Mouse (Mus musculus) myocyte (in vitro differentiated cells): ENCODE data around the gene Ttll5. TPM values are rescaled to one million over a fixed set of nuclear protein-coding genes. Genes with fewer than 3 reads are reported as not detected.

Experiments used
- H3K27me3 ChIP-seq: one replicate; pipeline ENCODE4 v1.6.1; 2011; ENCODE audit not compliant: control insufficient read depth, insufficient read depth, insufficient read length
- H3K36me3 ChIP-seq: one replicate; pipeline ENCODE4 v1.6.1; 2011; ENCODE audit not compliant: control insufficient read depth, insufficient read depth
- H3K4me2 ChIP-seq: one replicate; pipeline ENCODE4 v1.6.1; 2011; ENCODE audit warnings: low read depth, control low read depth
- H3K4me3 ChIP-seq: one replicate; pipeline ENCODE4 v1.5.1; 2011; ENCODE audit warnings: mild to moderate bottlenecking, control low read depth, moderate library complexity
- H3K79me2 ChIP-seq: one replicate; pipeline ENCODE4 v1.6.1; 2011; ENCODE audit not compliant: control insufficient read depth, insufficient read depth
- H3ac ChIP-seq: one replicate; pipeline ENCODE4 v1.6.1; 2011; ENCODE audit not compliant: control insufficient read depth, insufficient read length
- CEBPB ChIP-seq: IDR thresholded peaks from 2 replicates; pipeline ENCODE4 v1.6.1; 2011; ENCODE audit warnings: mild to moderate bottlenecking, moderate library complexity; ENCODE audit not compliant: poor library complexity, insufficient read depth, severe bottlenecking
- E2F4 ChIP-seq: IDR thresholded peaks from one replicate; pipeline ENCODE4 v1.6.1; 2011; ENCODE audit warnings: mild to moderate bottlenecking, control low read depth, moderate library complexity; ENCODE audit not compliant: insufficient read depth
- MAX ChIP-seq: IDR thresholded peaks from one replicate; pipeline ENCODE4 v1.6.1; 2011; ENCODE audit warnings: low read depth, mild to moderate bottlenecking, control low read depth
- MYOD1 ChIP-seq, 3 experiments: IDR thresholded peaks; one replicate each; pipeline ENCODE4 v1.6.1; 2011; ENCODE audit warnings: control low read depth in 2 of 3, low read depth in 2 of 3, mild to moderate bottlenecking in 2 of 3, moderate library complexity in 1 of 3; ENCODE audit not compliant: insufficient read length in 2 of 3, control insufficient read depth in 1 of 3
- MYOG ChIP-seq, 3 experiments: IDR thresholded peaks; one replicate each; pipeline ENCODE4 v1.6.1; 2011; ENCODE audit warnings: control low read depth in 2 of 3, low read depth in 2 of 3, mild to moderate bottlenecking in 2 of 3; ENCODE audit not compliant: insufficient read length in 2 of 3, control insufficient read depth in 1 of 3, insufficient read depth in 1 of 3
- POLR2A ChIP-seq: IDR thresholded peaks from one replicate; pipeline ENCODE4 v1.6.1; 2011; ENCODE audit warnings: low read depth, mild to moderate bottlenecking, control low read depth, moderate library complexity; ENCODE audit not compliant: insufficient read length
- POLR2AphosphoS2 ChIP-seq: IDR thresholded peaks from one replicate; pipeline ENCODE4 v1.6.1; 2011; ENCODE audit warnings: low read depth, control low read depth; ENCODE audit not compliant: insufficient read length
- REST ChIP-seq: IDR thresholded peaks from one replicate; pipeline ENCODE4 v1.6.1; 2011; ENCODE audit warnings: mild to moderate bottlenecking, control low read depth, moderate library complexity; ENCODE audit not compliant: insufficient read depth, insufficient read length
- SRF ChIP-seq: IDR thresholded peaks from one replicate; pipeline ENCODE4 v1.6.1; 2011; ENCODE audit warnings: low read depth; ENCODE audit not compliant: control insufficient read depth, insufficient read length
- TCF12 ChIP-seq: IDR thresholded peaks from one replicate; pipeline ENCODE4 v1.6.1; 2011; ENCODE audit warnings: mild to moderate bottlenecking, control low read depth; ENCODE audit not compliant: poor library complexity, insufficient read depth, severe bottlenecking
- TCF3 ChIP-seq: IDR thresholded peaks from one replicate; pipeline ENCODE4 v1.6.1; 2011; ENCODE audit warnings: low read depth, control low read depth; ENCODE audit not compliant: insufficient read length
- USF1 ChIP-seq: IDR thresholded peaks from one replicate; pipeline ENCODE4 v1.6.1; 2011; ENCODE audit warnings: low read depth, mild to moderate bottlenecking, control low read depth, moderate library complexity
- polyA plus RNA-seq: library from polyadenylated mRNA; unstranded; fragments of >200 nt; fragmentation: generic; extraction: Trizol; gene quantifications from one replicate; pipeline ENCODE4 v1.2.1, GENCODE M21; 2012; ENCODE audit warnings: missing spikeins

Ttll5 gene
- polyA plus RNA-seq, 1 experiment: 36.2 TPM

GRCm38 (mm10) chr12:85943456-85943855, 119.0 kb downstream of the Ttll5 start:
- no peaks in the 10 kb centered on the region for H3K79me2 ChIP-seq
- H3K4me3 ChIP-seq: no peak overlapping the region
- no peak overlapping the region for H3K4me2 ChIP-seq
- H3K36me3 ChIP-seq: no peaks in the 10 kb centered on the region
- no peaks in the 10 kb centered on the region for H3K27me3 ChIP-seq
- H3ac ChIP-seq: no peak overlapping the region
- peak in 1 of 3 experiments; percentile 42 for TF ChIP-seq MYOD1 (IDR thresholded peaks at IDR 0.05; ENCODE audit: control insufficient read depth in 1 of 3, insufficient read length in 2 of 3, low read depth in 2 of 3)
- TF ChIP-seq POLR2A: no peak
- no peak for TF ChIP-seq E2F4
- TF ChIP-seq CEBPB: no peak
- TF ChIP-seq TCF12: no peak
- no peak for TF ChIP-seq POLR2AphosphoS2
- no peak for TF ChIP-seq TCF3
- TF ChIP-seq MYOG (IDR thresholded peaks at IDR 0.05; ENCODE audit: control insufficient read depth in 1 of 3, insufficient read depth in 1 of 3, insufficient read length in 2 of 3, low read depth in 2 of 3): peak in 1 of 3 experiments; percentile 45
- no peak for TF ChIP-seq MAX
- TF ChIP-seq USF1: no peak
- TF ChIP-seq REST: no peak
- TF ChIP-seq SRF: no peak

GRCm38 (mm10) chr12:85944419-85944818, 120.0 kb downstream of the Ttll5 start:
- Histone ChIP-seq H3K4me3 (no peak overlapping the region), H3K4me2 (no peak overlapping the region), H3ac (no peak overlapping the region), H3K79me2 (no peaks in the 10 kb centered on the region), H3K27me3 (no peaks in the 10 kb centered on the region), H3K36me3 (no peaks in the 10 kb centered on the region)
- TF ChIP-seq SRF: no peak
- no peak for TF ChIP-seq E2F4
- no peak for TF ChIP-seq CEBPB
- no peak for TF ChIP-seq TCF12
- no peak for TF ChIP-seq POLR2AphosphoS2
- no peak for TF ChIP-seq POLR2A
- TF ChIP-seq MYOD1 (IDR thresholded peaks at IDR 0.05; ENCODE audit: control insufficient read depth in 1 of 3, insufficient read length in 2 of 3, low read depth in 2 of 3): no peak
- TF ChIP-seq USF1: no peak
- TF ChIP-seq MAX: no peak
- no peak for TF ChIP-seq REST
- TF ChIP-seq MYOG (IDR thresholded peaks at IDR 0.05; ENCODE audit: control insufficient read depth in 1 of 3, insufficient read depth in 1 of 3, insufficient read length in 2 of 3, low read depth in 2 of 3): no peak
- no peak for TF ChIP-seq TCF3

GRCm38 (mm10) chr12:85947161-85947560, 122.7 kb downstream of the Ttll5 start:
- TF ChIP-seq TCF3 (no peak), MYOD1 (IDR thresholded peaks at IDR 0.05; ENCODE audit: control insufficient read depth in 1 of 3, insufficient read length in 2 of 3, low read depth in 2 of 3) (no peak), REST (no peak), MYOG (IDR thresholded peaks at IDR 0.05; ENCODE audit: control insufficient read depth in 1 of 3, insufficient read depth in 1 of 3, insufficient read length in 2 of 3, low read depth in 2 of 3) (no peak), TCF12 (no peak), E2F4 (no peak), MAX (no peak), POLR2AphosphoS2 (no peak), USF1 (no peak), SRF (no peak), POLR2A (no peak), CEBPB (no peak)
- Histone ChIP-seq H3K4me2 (no peak overlapping the region), H3K79me2 (no peaks in the 10 kb centered on the region), H3K27me3 (no peaks in the 10 kb centered on the region), H3ac (no peak overlapping the region), H3K36me3 (no peaks in the 10 kb centered on the region), H3K4me3 (no peak overlapping the region)

- no peaks in the 10 kb centered on the region for H3K79me2 ChIP-seq
- no peak overlapping the region for H3K4me2 ChIP-seq
- H3K36me3 ChIP-seq: no peaks in the 10 kb centered on the region
- no peak for TF ChIP-seq POLR2A
- TF ChIP-seq TCF12: no peak
- TF ChIP-seq POLR2AphosphoS2: no peak
- no peak for TF ChIP-seq E2F4
- TF ChIP-seq USF1: no peak
- no peak for TF ChIP-seq CEBPB
- TF ChIP-seq REST: no peak
- no peak for TF ChIP-seq TCF3
- TF ChIP-seq SRF: no peak
- H3K4me3 ChIP-seq: no peak overlapping the region
- no peaks in the 10 kb centered on the region for H3K27me3 ChIP-seq
- H3ac ChIP-seq: no peak overlapping the region
Measured at GRCm38 (mm10) chr12:85949667-85950066, 125.2 kb downstream of the Ttll5 start.

GRCm38 (mm10) chr12:85950371-85950770, 125.9 kb downstream of the Ttll5 start:
- Histone ChIP-seq H3K4me3 (no peak overlapping the region), H3K79me2 (no peaks in the 10 kb centered on the region), H3ac (no peak overlapping the region), H3K27me3 (no peaks in the 10 kb centered on the region), H3K4me2 (no peak overlapping the region), H3K36me3 (no peaks in the 10 kb centered on the region)
- TF ChIP-seq E2F4 (no peak), MYOG (IDR thresholded peaks at IDR 0.05; ENCODE audit: control insufficient read depth in 1 of 3, insufficient read depth in 1 of 3, insufficient read length in 2 of 3, low read depth in 2 of 3) (no peak), POLR2AphosphoS2 (no peak), USF1 (no peak), MAX (no peak), REST (no peak), TCF3 (no peak), SRF (no peak), TCF12 (no peak), CEBPB (no peak), MYOD1 (IDR thresholded peaks at IDR 0.05; ENCODE audit: control insufficient read depth in 1 of 3, insufficient read length in 2 of 3, low read depth in 2 of 3) (no peak), POLR2A (no peak)
